Mouse (Mus musculus) kidney, adult 11 months (tissue): ENCODE measurements around the gene Rhobtb3.
"Not testable (repeated sequence)": the region's sequence is repeated elsewhere in the genome, so short reads cannot be mapped to it uniquely, and the experiment has no call there.

ENCODE experiments used
- DNase-seq: peaks from one replicate; pipeline ENCODE4 v3.0.0; 2022

The Rhobtb3 gene

GRCm38 (mm10) chr13:75844833-75845518 lies 98.7 kb downstream of the Rhobtb3 start:
- no peak for DNase-seq

GRCm38 (mm10) chr13:75843993-75844683 lies 99.6 kb downstream of the Rhobtb3 start:
- no peak for DNase-seq

GRCm38 (mm10) chr13:75843331-75843730 lies 100.4 kb downstream of the Rhobtb3 start:
- DNase-seq: peak; percentile 13

GRCm38 (mm10) chr13:75841950-75842349 lies 101.8 kb downstream of the Rhobtb3 start:
- no peak for DNase-seq

- no peak for DNase-seq
Measured at GRCm38 (mm10) chr13:75840752-75841285, 102.9 kb downstream of the Rhobtb3 start.

GRCm38 (mm10) chr13:75839719-75840481 lies 103.8 kb downstream of the Rhobtb3 start, which contains the start of gene Glrx:
Gene Glrx (plus strand): TSS chr13:75839868.
- DNase-seq: peak; percentile 85

- no peak for DNase-seq
Measured at GRCm38 (mm10) chr13:75838506-75838905, 105.2 kb downstream of the Rhobtb3 start.

- peak; percentile 13 for DNase-seq
Measured at GRCm38 (mm10) chr13:75835461-75835860, 108.3 kb downstream of the Rhobtb3 start.

- peak; percentile 16 for DNase-seq
Measured at GRCm38 (mm10) chr13:75833499-75833898, 110.2 kb downstream of the Rhobtb3 start.

GRCm38 (mm10) chr13:75832697-75833096 lies 111.0 kb downstream of the Rhobtb3 start:
- DNase-seq: no peak

GRCm38 (mm10) chr13:75831710-75832109 lies 112.0 kb downstream of the Rhobtb3 start:
- DNase-seq: no peak

- no peak for DNase-seq
Measured at GRCm38 (mm10) chr13:75830708-75831107, 113.0 kb downstream of the Rhobtb3 start.

- DNase-seq: no peak
Measured at GRCm38 (mm10) chr13:75825388-75825787, 118.3 kb downstream of the Rhobtb3 start.

GRCm38 (mm10) chr13:75824611-75825319 lies 119.0 kb downstream of the Rhobtb3 start:
- no peak for DNase-seq

- no peak for DNase-seq
Measured at GRCm38 (mm10) chr13:75823201-75823600, 120.5 kb downstream of the Rhobtb3 start.

GRCm38 (mm10) chr13:75822366-75822765 lies 121.4 kb downstream of the Rhobtb3 start:
- not testable (repeated sequence) for DNase-seq

- no peak for DNase-seq
Measured at GRCm38 (mm10) chr13:75819898-75820297, 123.8 kb downstream of the Rhobtb3 start.
